Mouse (Mus musculus) neural tube, embryonic 14.5 days (tissue): Measurements from ENCODE around the gene Actb. TPM values are rescaled to one million over a fixed set of nuclear protein-coding genes. Genes with fewer than 3 reads are reported as not detected.

Experiments
- ATAC-seq: fragments of 200-750 bp; cut with Nextera tagmentation; 2 replicates; pipeline ENCODE4 v1.8.0; 2017; ENCODE audit warnings: low read depth, mild to moderate bottlenecking, moderate TSS enrichment, moderate library complexity
- H3K27ac ChIP-seq: fragments of 300-500 bp; sonication (generic); 2 replicates; pipeline ENCODE4 v1.5.1; 2014; ENCODE audit warnings: low read depth, mild to moderate bottlenecking, control low read depth, low read length, moderate library complexity, mixed read lengths
- H3K27me3 ChIP-seq: fragments of 300-500 bp; sonication (generic); 2 replicates; pipeline ENCODE4 v1.6.1; 2014; ENCODE audit warnings: low read length; ENCODE audit not compliant: control insufficient read depth, insufficient read depth
- H3K36me3 ChIP-seq: fragments of 300-500 bp; sonication (generic); 2 replicates; pipeline ENCODE4 v1.6.1; 2014; ENCODE audit warnings: low read length, mixed read lengths; ENCODE audit not compliant: control insufficient read depth, insufficient read depth
- H3K4me1 ChIP-seq: fragments of 300-500 bp; sonication (generic); 2 replicates; pipeline ENCODE4 v1.6.1; 2014; ENCODE audit warnings: low read length; ENCODE audit not compliant: control insufficient read depth, insufficient read depth
- H3K4me2 ChIP-seq: fragments of 300-500 bp; sonication (generic); 2 replicates; pipeline ENCODE4 v1.6.1; 2014; ENCODE audit warnings: mild to moderate bottlenecking, low read depth, low read length, control low read depth
- H3K4me3 ChIP-seq: fragments of 300-500 bp; sonication (generic); 2 replicates; pipeline ENCODE4 v1.5.1; 2014; ENCODE audit warnings: low read depth, low read length, control low read depth, mixed read lengths
- H3K9ac ChIP-seq: fragments of 300-500 bp; sonication (generic); replicated peaks from 2 replicates; pipeline ENCODE4 v1.6.1; 2014; ENCODE audit warnings: low read depth, mild to moderate bottlenecking, control low read depth, low read length, mixed read lengths
- H3K9me3 ChIP-seq: fragments of 300-500 bp; sonication (generic); 2 replicates; pipeline ENCODE4 v1.6.1; 2016; ENCODE audit warnings: low read length; ENCODE audit not compliant: control insufficient read depth
- WGBS: fragments of 180-500 bp; shearing (Covaris S2); extraction: QIAGEN DNeasy Blood & Tissue Kit; methylation state at CpG from one replicate; pipeline ENCODE4 v1.1.7; 2014; 5-methylcytosine and 5-hydroxymethylcytosine counted together
- polyA plus RNA-seq: library from polyadenylated mRNA; unstranded; fragments of >200 nt; fragmentation: Nextera tagmentation; extraction: Ambion mirVana; gene quantifications from 2 replicates; pipeline ENCODE4 v1.2.1, GENCODE M21; 2014

Actb gene
- polyA plus RNA-seq, 1 experiment from 2014 or later, result 12,961 TPM

- Histone ChIP-seq H3K9ac (no peak overlapping the region), H3K27ac (no peak overlapping the region; the same call in 1 of the 2 replicates), H3K4me1 (peaks cover 20% of the 10 kb centered on the region), H3K4me2 (no peak overlapping the region), H3K36me3 (peaks cover 11% of the 10 kb centered on the region; the same call in 1 of the 2 replicates), H3K27me3 (no peaks in the 10 kb centered on the region), H3K4me3 (no peak overlapping the region), H3K9me3 (no peaks in the 10 kb centered on the region)
- WGBS, result 24% methylated on average over 11 of the region's 11 CpGs
- peak; percentile 80 for ATAC-seq
These were observed 28.9 kb downstream of the Actb start for GRCm38 (mm10) chr5:142877337-142878280.

GRCm38 (mm10) chr5:142876896-142877295 lies 29.7 kb downstream of the Actb start:
- Histone ChIP-seq H3K9me3 (no peaks in the 10 kb centered on the region), H3K36me3 (peaks cover 11% of the 10 kb centered on the region; the same call in 1 of the 2 replicates), H3K4me2 (no peak overlapping the region), H3K4me3 (no peak overlapping the region), H3K27ac (peak overlapping the region; percentile 18; the same call in 1 of the 2 replicates), H3K27me3 (no peaks in the 10 kb centered on the region), H3K9ac (no peak overlapping the region), H3K4me1 (peaks cover 20% of the 10 kb centered on the region)
- 84% methylated on average over 5 of the region's 5 CpGs for WGBS
- 0 out of 2 replicates have a peak, but pooled peaks have one; percentile 3 for ATAC-seq

DNA sequence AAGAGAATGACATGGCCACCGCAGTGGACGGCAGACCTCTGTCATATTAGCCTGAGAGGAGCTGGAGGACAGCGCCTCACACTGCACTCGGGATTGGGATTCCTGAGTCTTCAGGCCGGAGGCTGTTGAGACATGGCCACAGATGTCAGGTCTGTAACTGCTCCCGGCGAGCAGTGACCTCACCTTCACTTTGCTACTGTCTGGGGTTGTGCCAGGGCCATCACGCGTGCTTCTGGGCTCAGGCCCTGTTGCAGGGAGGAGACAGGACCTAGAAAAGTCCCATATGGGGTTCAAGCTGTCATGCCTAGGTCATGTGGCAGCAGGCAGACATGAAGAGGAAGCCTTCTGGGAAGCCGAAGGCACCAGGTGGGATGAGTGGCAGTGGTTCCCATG lies 31.0 kb downstream of the Actb start:
- no peak for ATAC-seq
- Histone ChIP-seq H3K4me1 (peaks cover 11% of the 10 kb centered on the region; the same call in 1 of the 2 replicates), H3K36me3 (peaks cover 11% of the 10 kb centered on the region; the same call in 1 of the 2 replicates), H3K4me2 (no peak overlapping the region), H3K9me3 (no peaks in the 10 kb centered on the region), H3K9ac (no peak overlapping the region), H3K27me3 (no peaks in the 10 kb centered on the region), H3K4me3 (no peak overlapping the region), H3K27ac (no peak overlapping the region)
- 83% methylated on average over 10 of the region's 10 CpGs for WGBS

DNA sequence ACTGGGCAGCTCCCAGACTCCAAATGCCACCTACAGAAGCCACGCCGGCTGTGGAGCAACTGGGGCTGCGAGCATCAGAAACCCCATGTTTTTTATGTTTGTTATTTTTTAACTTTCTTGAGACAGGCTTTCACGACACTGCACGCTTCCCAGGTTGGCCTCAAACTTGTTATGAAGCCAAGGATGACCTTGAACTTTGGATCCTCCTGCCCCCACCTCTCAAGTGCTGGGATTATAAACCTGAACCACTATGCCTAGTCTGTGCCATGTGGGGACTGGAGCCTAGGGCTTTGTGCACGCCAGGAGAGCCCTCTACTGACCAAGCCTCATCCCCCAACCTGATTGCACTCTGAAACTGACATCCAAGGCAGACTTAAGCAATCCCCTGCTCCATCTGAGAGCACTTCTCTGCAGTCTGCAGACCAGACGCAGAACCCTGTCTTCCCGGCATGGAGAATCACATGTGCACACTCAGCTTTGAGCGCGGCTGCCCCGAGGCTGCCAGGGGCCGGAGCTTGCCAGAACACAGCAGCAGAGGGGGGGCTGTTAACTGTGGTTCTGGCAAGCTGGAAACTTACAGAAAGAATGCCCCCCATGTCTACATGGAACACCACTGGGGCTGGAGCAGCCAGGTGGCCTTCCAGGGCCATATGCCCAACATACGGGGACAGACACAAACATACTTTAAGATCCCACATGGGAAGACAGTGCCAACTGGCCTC lies 31.6 kb downstream of the Actb start:
- ATAC-seq, result no peak
- Histone ChIP-seq H3K27me3 (no peaks in the 10 kb centered on the region), H3K4me3 (no peak overlapping the region), H3K4me2 (no peak overlapping the region), H3K36me3 (peaks cover 11% of the 10 kb centered on the region; the same call in 1 of the 2 replicates), H3K27ac (no peak overlapping the region), H3K9ac (no peak overlapping the region), H3K4me1 (0 out of 2 replicates have a peak, but pooled peaks cover 11% of the 10 kb centered on the region), H3K9me3 (no peaks in the 10 kb centered on the region)
- 83% methylated on average over 13 of the region's 13 CpGs for WGBS

GRCm38 (mm10) chr5:142873718-142874117 lies 32.8 kb downstream of the Actb start:
- H3K4me2 ChIP-seq, result no peak overlapping the region
- 0 out of 2 replicates have a peak, but pooled peaks cover 13% of the 10 kb centered on the region for H3K4me1 ChIP-seq
- H3K27me3 ChIP-seq, result no peaks in the 10 kb centered on the region
- no peak overlapping the region for H3K9ac ChIP-seq
- no peak overlapping the region for H3K27ac ChIP-seq
- WGBS, result 97% methylated on average over 7 of the region's 7 CpGs
- ATAC-seq, result no peak
- H3K9me3 ChIP-seq, result no peaks in the 10 kb centered on the region
- H3K36me3 ChIP-seq, result peaks cover 11% of the 10 kb centered on the region; the same call in 1 of the 2 replicates
- no peak overlapping the region for H3K4me3 ChIP-seq

- 61% methylated on average over 12 of the region's 12 CpGs for WGBS
- no peak overlapping the region for H3K4me3 ChIP-seq
- H3K4me1 ChIP-seq, result 0 out of 2 replicates have a peak, but pooled peaks cover 7% of the 10 kb centered on the region
- H3K9me3 ChIP-seq, result no peaks in the 10 kb centered on the region
- no peak overlapping the region for H3K4me2 ChIP-seq
- no peaks in the 10 kb centered on the region for H3K27me3 ChIP-seq
- peaks cover 4% of the 10 kb centered on the region; the same call in 1 of the 2 replicates for H3K36me3 ChIP-seq
- ATAC-seq, result no peak
- H3K9ac ChIP-seq, result no peak overlapping the region; the same call in 1 of the 2 replicates
- no peak overlapping the region for H3K27ac ChIP-seq
These were observed 34.8 kb downstream of the Actb start for GRCm38 (mm10) chr5:142871765-142872164.

DNA sequence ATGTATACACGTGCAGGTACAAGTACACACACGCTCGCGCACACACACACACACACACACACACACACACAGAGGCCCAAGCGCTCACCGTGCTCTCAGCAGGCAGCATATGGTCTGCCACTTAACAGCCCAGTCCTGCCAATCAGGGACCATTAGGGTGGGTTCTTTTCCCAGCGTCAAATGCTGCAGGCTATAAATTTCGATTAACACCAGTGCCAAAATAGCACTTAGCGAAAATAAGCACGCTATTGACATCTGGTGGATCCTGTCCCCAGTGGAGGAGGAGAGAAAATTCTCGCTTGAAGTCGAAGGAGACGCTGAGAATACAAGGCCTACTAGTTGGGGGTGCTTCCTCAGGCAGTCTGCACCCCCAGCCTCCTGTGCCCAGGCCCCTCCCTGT lies 37.1 kb downstream of the Actb start:
- Histone ChIP-seq H3K36me3 (no peaks in the 10 kb centered on the region), H3K4me3 (no peak overlapping the region), H3K27ac (peak overlapping the region; percentile 62), H3K9ac (no peak overlapping the region), H3K4me1 (0 out of 2 replicates have a peak, but pooled peaks cover 4% of the 10 kb centered on the region), H3K9me3 (no peaks in the 10 kb centered on the region), H3K27me3 (no peaks in the 10 kb centered on the region), H3K4me2 (no peak overlapping the region)
- 24% methylated on average over 13 of the region's 13 CpGs for WGBS
- ATAC-seq, result peak; percentile 83

DNA sequence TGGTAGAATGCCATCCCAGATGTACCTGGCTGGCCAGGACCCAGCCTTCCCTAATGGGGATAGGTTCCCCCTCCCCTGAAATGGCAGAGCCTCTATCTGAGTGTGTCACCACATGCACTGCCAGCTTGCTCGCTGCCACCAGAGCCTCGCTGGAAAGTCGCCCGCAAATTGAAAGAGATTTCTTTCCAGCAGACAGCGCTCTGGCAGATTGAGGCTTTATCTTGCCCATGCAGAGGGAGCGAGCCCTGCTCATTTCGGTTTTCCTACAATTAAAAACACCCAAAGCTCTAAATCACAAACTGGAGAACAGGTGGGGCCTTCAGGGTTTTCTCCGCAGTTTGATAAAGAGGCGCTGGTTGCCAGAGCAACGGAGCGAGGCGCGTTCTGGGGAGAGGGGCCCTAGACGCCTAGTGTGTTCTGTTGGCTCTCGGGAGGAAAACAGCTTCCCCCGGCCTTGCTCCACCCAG lies 48.8 kb downstream of the Actb start:
- H3K27me3 ChIP-seq, result no peaks in the 10 kb centered on the region
- WGBS, result 18% methylated on average over 16 of the region's 16 CpGs
- peak overlapping the region; percentile 69 for H3K27ac ChIP-seq
- H3K9me3 ChIP-seq, result no peaks in the 10 kb centered on the region
- H3K4me3 ChIP-seq, result no peak overlapping the region
- 0 out of 2 replicates have a peak overlapping the region, but pooled peaks have one; percentile 3 for H3K4me2 ChIP-seq
- peak; percentile 56 for ATAC-seq
- no peaks in the 10 kb centered on the region for H3K36me3 ChIP-seq
- H3K9ac ChIP-seq, result no peak overlapping the region
- peaks cover 5% of the 10 kb centered on the region; the same call in 1 of the 2 replicates for H3K4me1 ChIP-seq
